14 mouse cellular contexts compared by ENCODE assay signal in genomic region chr19:14426244-14426868, GRCm38 (mm10).
DNase-seq lines count a peak whose midpoint lies in the region; ATAC-seq and TF ChIP-seq lines count a peak whose summit lies in the region.
"Had no signal": no experiment of that assay in that cellular context is flagged by ENCODE, and none has a peak within 500 bp of the region (broad histone marks: within the 10 kb centered on the region; RNA-seq: fewer than 3 reads in every experiment).

No protein-coding gene starts in this region.

- 0 out of 2 replicates have a peak overlapping the region, but pooled peaks have one; percentile 2 for H3K4me2 ChIP-seq in heart, embryonic 12.5 days

- TF ChIP-seq CTCF in heart, adult 2 months (IDR thresholded peaks at IDR 0.05), result no peak

- peaks cover 24% of the 10 kb centered on the region for H3K4me1 ChIP-seq in heart, embryonic 12.5 days (replicated peaks)
- H3K4me1 ChIP-seq in heart, adult 2 months (ENCODE audit: control insufficient read depth, insufficient read depth, low read length), result no peaks in the 10 kb centered on the region

- 45% methylated on average over 19 of the region's 19 CpGs for WGBS in heart, embryonic 12.5 days
- 53% methylated on average over 19 of the region's 19 CpGs for WGBS in heart, adult 2 months

- H3K9ac ChIP-seq in heart, embryonic 12.5 days, result no peak overlapping the region
- H3K9ac ChIP-seq in heart, adult 2 months (ENCODE audit: low read depth, low read length), result no peak overlapping the region

- TF ChIP-seq POLR2A in heart, adult 2 months (IDR thresholded peaks at IDR 0.05; ENCODE audit: insufficient read depth, low read depth, low read length), result no peak

- intact Hi-C loops in heart, adult 2 months (cut with DNase I), result no loop called here

- TF ChIP-seq EP300 in heart, adult 2 months (IDR thresholded peaks at IDR 0.05; ENCODE audit: insufficient read depth, low read depth, low read length), result no peak

- no peak for DNase-seq in heart, adult 2 months
- DNase-seq in ES-CJ7 (ENCODE audit: low read depth, low spot score), result peak; percentile 39
- DNase-seq in forelimb bud, embryonic 11.5 days (ENCODE audit: low read depth, low spot score), result peak; percentile 42
- no peak for DNase-seq in right cerebral cortex, postnatal 4 days
- no peak for DNase-seq in urinary bladder, postnatal 10 days (ENCODE audit: low spot score)
- no peak for DNase-seq in adrenal gland, postnatal 4 days (ENCODE audit: low spot score in 2 of 2)
- DNase-seq: B cell, adult 2 months; cerebellum, postnatal 36 days; gastrocnemius, postnatal 14 days; lung, adult 18-20 months had no signal

- no peak for ATAC-seq in heart, embryonic 12.5 days (ENCODE audit: insufficient number of reproducible peaks, low FRiP score)
- ATAC-seq in megakaryocyte progenitor cell, adult 5-6 weeks (replicated peaks; ENCODE audit: poor library complexity), result peak; percentile 64

- H3K79me2 ChIP-seq in heart, adult 2 months (replicated peaks; ENCODE audit: control insufficient read depth, insufficient read depth, low read length), result no peaks in the 10 kb centered on the region

- no peak overlapping the region for H3K4me3 ChIP-seq in heart, embryonic 12.5 days
- no peak overlapping the region for H3K4me3 ChIP-seq in heart, adult 2 months
- H3K4me3 ChIP-seq: erythroblast, embryonic 14.5 days; myocyte had no signal

- no peak overlapping the region for H3K27ac ChIP-seq in heart, embryonic 12.5 days (ENCODE audit: poor library complexity, severe bottlenecking)
- H3K27ac ChIP-seq in heart, adult 2 months, result no peak overlapping the region

- no peaks in the 10 kb centered on the region for H3K9me3 ChIP-seq in heart, embryonic 12.5 days (replicated peaks)

- H3K36me3 ChIP-seq in heart, embryonic 12.5 days, result no peaks in the 10 kb centered on the region
- no peaks in the 10 kb centered on the region for H3K36me3 ChIP-seq in heart, adult 2 months (ENCODE audit: control insufficient read depth, insufficient read depth, low read length)

- H3K27me3 ChIP-seq in heart, embryonic 12.5 days (replicated peaks), result peaks cover 7% of the 10 kb centered on the region
- H3K27me3 ChIP-seq in heart, adult 2 months (ENCODE audit: control insufficient read depth, insufficient read depth, low read length), result no peaks in the 10 kb centered on the region

Comparison
In these comparisons a context has a peak if more than half of its experiments do, and no peak if none do; other contexts are left out.
1. DNase-seq: peak in ES-CJ7 (single experiment) and forelimb bud, embryonic 11.5 days (single experiment); none in heart, adult 2 months (0 of 2), right cerebral cortex, postnatal 4 days (single experiment), urinary bladder, postnatal 10 days (single experiment) and adrenal gland, postnatal 4 days (0 of 2).